Mouse (Mus musculus) lung, postnatal 4 days (tissue): ENCODE results near the gene March4.

Experiments
- DNase-seq, 2 experiments: peaks; one replicate each; pipeline ENCODE4 v3.0.0; 2021

Gene March4

GRCm38 (mm10) chr1:72529192-72529591 lies 7.5 kb downstream of the March4 start:
- no peak for DNase-seq

- DNase-seq: no peak
Observed at GRCm38 (mm10) chr1:72523601-72524000, 13.1 kb downstream of the March4 start.

- no peak for DNase-seq
Observed at GRCm38 (mm10) chr1:72510778-72511520, 25.8 kb downstream of the March4 start.

GRCm38 (mm10) chr1:72509551-72509950 lies 27.2 kb downstream of the March4 start:
- no peak for DNase-seq

GRCm38 (mm10) chr1:72507670-72508069 lies 29.1 kb downstream of the March4 start:
- no peak for DNase-seq

- DNase-seq: no peak
Observed at GRCm38 (mm10) chr1:72506202-72506601, 30.5 kb downstream of the March4 start.

GRCm38 (mm10) chr1:72497609-72498008 lies 39.1 kb downstream of the March4 start:
- peak; percentile 31 to 46 for DNase-seq

- no peak for DNase-seq
Observed at GRCm38 (mm10) chr1:72493454-72493853, 43.3 kb downstream of the March4 start.

GRCm38 (mm10) chr1:72492666-72493065 lies 44.1 kb downstream of the March4 start:
- no peak for DNase-seq

- DNase-seq: no peak
Observed at GRCm38 (mm10) chr1:72491307-72491706, 45.4 kb downstream of the March4 start.

- no peak for DNase-seq
Observed at GRCm38 (mm10) chr1:72490801-72491200, 45.9 kb downstream of the March4 start.

- DNase-seq: no peak
Observed at GRCm38 (mm10) chr1:72490193-72490592, 46.5 kb downstream of the March4 start.

GRCm38 (mm10) chr1:72476594-72476993 lies 60.1 kb downstream of the March4 start:
- no peak for DNase-seq

- no peak for DNase-seq
Observed at GRCm38 (mm10) chr1:72469075-72469474, 67.7 kb downstream of the March4 start.

GRCm38 (mm10) chr1:72468466-72469003 lies 68.2 kb downstream of the March4 start:
- peak; percentile 15 to 32 for DNase-seq

GRCm38 (mm10) chr1:72464926-72465583 lies 71.7 kb downstream of the March4 start:
- DNase-seq: no peak

- DNase-seq: peak; percentile 30 to 61
Observed at GRCm38 (mm10) chr1:72462516-72462915, 74.2 kb downstream of the March4 start.

GRCm38 (mm10) chr1:72457652-72458051 lies 79.1 kb downstream of the March4 start:
- DNase-seq: no peak

GRCm38 (mm10) chr1:72455923-72456322 lies 80.8 kb downstream of the March4 start:
- no peak for DNase-seq

- DNase-seq: no peak
Observed at GRCm38 (mm10) chr1:72454733-72455201, 82.0 kb downstream of the March4 start.

GRCm38 (mm10) chr1:72452839-72453238 lies 83.9 kb downstream of the March4 start:
- DNase-seq: no peak

- no peak for DNase-seq
Observed at GRCm38 (mm10) chr1:72450790-72451189, 85.9 kb downstream of the March4 start.

GRCm38 (mm10) chr1:72449752-72450151 lies 87.0 kb downstream of the March4 start:
- DNase-seq: no peak

GRCm38 (mm10) chr1:72442747-72443146 lies 94.0 kb downstream of the March4 start:
- no peak for DNase-seq
